Mouse (Mus musculus) cortical plate, adult 2 months (tissue): ENCODE results near the gene Set.

Experiments used
- CTCF ChIP-seq: fragments of 200-500 bp; IDR thresholded peaks from 2 replicates; pipeline ENCODE4 v1.5.1; 2011; ENCODE audit warnings: mild to moderate bottlenecking, control low read depth, low read length; ENCODE audit not compliant: insufficient read depth; ENCODE audit errors: extremely low read depth
- POLR2A ChIP-seq: fragments of 200-500 bp; IDR thresholded peaks from 2 replicates; pipeline ENCODE4 v1.6.1; 2011; ENCODE audit warnings: mild to moderate bottlenecking, low read length, control low read depth; ENCODE audit not compliant: insufficient read depth; ENCODE audit errors: extremely low read depth

DNA sequence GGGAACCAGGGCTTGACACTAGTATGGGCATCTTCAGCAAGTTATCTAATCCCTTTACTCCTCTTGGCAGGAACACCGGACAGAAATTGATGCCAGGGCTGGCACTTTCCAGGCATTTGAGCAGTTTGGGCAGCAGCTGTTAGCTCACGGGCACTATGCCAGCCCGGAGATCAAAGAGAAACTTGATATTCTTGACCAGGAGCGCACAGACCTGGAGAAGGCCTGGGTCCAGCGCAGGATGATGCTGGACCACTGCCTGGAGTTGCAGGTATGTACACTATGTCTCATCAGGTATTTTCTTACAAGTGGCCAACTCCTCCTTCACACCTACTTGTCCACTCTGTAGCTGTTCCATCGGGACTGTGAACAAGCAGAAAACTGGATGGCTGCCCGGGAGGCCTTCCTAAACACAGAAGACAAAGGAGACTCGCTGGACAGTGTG lies 46.3 kb upstream of the Set start:
- no peak for TF ChIP-seq CTCF
- no peak for TF ChIP-seq POLR2A
